Mouse (Mus musculus): ENCODE measurements around the gene Dcbld2. TPM values are rescaled to one million over a fixed set of nuclear protein-coding genes. Genes with fewer than 3 reads are reported as not detected.
A peak's percentile ranks its signal among the peaks of the same experiment; 100 is the strongest.

Dcbld2 gene
- polyA plus RNA-seq, 1 experiment from 2014 or later: 4.3 TPM

DNA sequence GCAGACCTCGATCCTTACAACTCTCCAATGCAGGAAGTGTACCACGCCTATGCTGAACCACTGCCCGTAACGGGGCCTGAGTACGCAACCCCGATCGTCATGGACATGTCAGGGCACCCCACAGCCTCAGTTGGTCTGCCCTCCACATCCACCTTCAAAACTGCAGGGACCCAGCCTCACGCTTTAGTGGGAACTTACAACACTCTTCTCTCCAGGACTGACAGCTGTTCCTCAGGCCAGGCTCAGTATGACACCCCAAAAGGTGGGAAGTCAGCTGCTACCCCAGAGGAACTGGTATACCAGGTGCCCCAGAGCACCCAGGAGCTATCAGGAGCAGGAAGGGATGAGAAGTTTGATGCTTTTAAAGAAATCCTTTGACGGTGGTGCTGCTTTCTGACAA is 57.2 kb downstream of the Dcbld2 start:
- H3K4me1 ChIP-seq: no peaks in the 10 kb centered on the region
- H3K4me3 ChIP-seq (replicated peaks): no peak overlapping the region
- H3K9me3 ChIP-seq (replicated peaks): no peaks in the 10 kb centered on the region
- no peak overlapping the region for H3K4me2 ChIP-seq (replicated peaks)
- no peak overlapping the region for H3K9ac ChIP-seq
- no peaks in the 10 kb centered on the region for H3K27me3 ChIP-seq
- ATAC-seq (ENCODE audit: insufficient number of reproducible peaks, low FRiP score, low TSS enrichment, low read depth): no peak
- H3K27ac ChIP-seq (replicated peaks): no peak overlapping the region
- H3K36me3 ChIP-seq: peaks cover 39% of the 10 kb centered on the region
- 87% methylated on average over 9 of the region's 9 CpGs for WGBS

DNA sequence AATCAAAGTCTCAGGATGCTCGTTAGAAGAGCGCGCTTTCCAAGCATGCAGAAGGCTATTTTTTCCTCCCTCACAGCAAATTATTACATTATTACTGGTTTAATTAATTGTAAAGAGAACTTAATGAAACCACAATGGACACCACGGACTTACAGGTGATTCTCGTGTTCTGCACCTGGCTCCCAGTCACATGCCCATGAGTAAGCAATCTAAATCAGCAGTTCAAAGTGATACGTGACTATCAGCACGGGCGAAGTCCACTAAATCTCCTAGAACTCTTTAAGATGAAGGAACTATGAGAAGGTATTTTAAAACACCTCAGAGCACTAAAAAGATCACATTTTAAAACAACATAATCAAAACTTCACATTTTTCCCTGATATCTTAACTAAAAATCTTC is 61.8 kb downstream of the Dcbld2 start:
- no peak for ATAC-seq (ENCODE audit: insufficient number of reproducible peaks, low FRiP score, low TSS enrichment, low read depth)
- WGBS: 87% methylated on average over 8 of the region's 8 CpGs
- H3K36me3 ChIP-seq: peaks cover 21% of the 10 kb centered on the region

GRCm38 (mm10) chr16:58470841-58471240 is 62.6 kb downstream of the Dcbld2 start:
- no peak for ATAC-seq (ENCODE audit: insufficient number of reproducible peaks, low FRiP score, low TSS enrichment, low read depth)
- H3K9me3 ChIP-seq (replicated peaks): no peaks in the 10 kb centered on the region
- no peak overlapping the region for H3K4me3 ChIP-seq (replicated peaks)
- no peaks in the 10 kb centered on the region for H3K4me1 ChIP-seq
- 79% methylated on average over 4 of the region's 4 CpGs for WGBS
- no peak overlapping the region for H3K4me2 ChIP-seq (replicated peaks)
- no peaks in the 10 kb centered on the region for H3K27me3 ChIP-seq
- H3K36me3 ChIP-seq: peaks cover 16% of the 10 kb centered on the region
- no peak overlapping the region for H3K27ac ChIP-seq (replicated peaks)
- no peak overlapping the region for H3K9ac ChIP-seq

More for the DNA sequence above, 61.8 kb downstream of the Dcbld2 start:
- no peaks in the 10 kb centered on the region for H3K27me3 ChIP-seq
- H3K4me2 ChIP-seq (replicated peaks): no peak overlapping the region
- no peaks in the 10 kb centered on the region for H3K4me1 ChIP-seq
- no peak overlapping the region for H3K27ac ChIP-seq (replicated peaks)
- H3K9me3 ChIP-seq (replicated peaks): no peaks in the 10 kb centered on the region
- H3K9ac ChIP-seq: no peak overlapping the region
- no peak overlapping the region for H3K4me3 ChIP-seq (replicated peaks)

DNA sequence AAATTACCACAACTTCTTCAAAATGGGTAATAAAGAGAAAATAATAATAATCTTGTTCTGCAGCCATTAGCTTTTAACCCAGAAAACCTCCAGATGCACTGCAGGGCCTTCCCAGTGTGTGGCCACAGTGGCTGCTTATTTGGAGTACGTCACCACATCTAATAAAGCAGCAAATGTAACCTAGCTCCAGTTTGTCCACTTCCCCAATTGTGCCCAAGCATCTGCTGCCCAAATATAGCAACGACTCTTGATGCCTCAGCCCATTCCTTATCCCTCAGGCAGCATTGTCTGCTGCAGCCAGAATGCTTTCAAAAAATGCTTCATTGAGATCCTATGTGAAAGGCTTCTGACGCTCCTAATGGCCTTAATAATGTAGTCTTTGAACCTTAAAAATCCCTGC is 66.6 kb downstream of the Dcbld2 start:
- ATAC-seq (ENCODE audit: insufficient number of reproducible peaks, low FRiP score, low TSS enrichment, low read depth): no peak
- Histone ChIP-seq H3K4me2 (replicated peaks) (no peak overlapping the region), H3K4me3 (replicated peaks) (no peak overlapping the region), H3K9me3 (replicated peaks) (no peaks in the 10 kb centered on the region), H3K9ac (no peak overlapping the region), H3K36me3 (peaks cover 5% of the 10 kb centered on the region), H3K27me3 (no peaks in the 10 kb centered on the region), H3K27ac (replicated peaks) (no peak overlapping the region), H3K4me1 (no peaks in the 10 kb centered on the region)
- 71% methylated on average over 3 of the region's 3 CpGs for WGBS

GRCm38 (mm10) chr16:58475544-58476154 is 67.4 kb downstream of the Dcbld2 start:
- Histone ChIP-seq H3K4me1 (no peaks in the 10 kb centered on the region), H3K27ac (replicated peaks) (no peak overlapping the region), H3K4me3 (replicated peaks) (no peak overlapping the region), H3K27me3 (no peaks in the 10 kb centered on the region), H3K4me2 (replicated peaks) (no peak overlapping the region), H3K36me3 (peaks cover 5% of the 10 kb centered on the region), H3K9me3 (replicated peaks) (no peaks in the 10 kb centered on the region), H3K9ac (no peak overlapping the region)
- WGBS: 89% methylated on average over 3 of the region's 3 CpGs
- no peak for ATAC-seq (ENCODE audit: insufficient number of reproducible peaks, low FRiP score, low TSS enrichment, low read depth)

DNA sequence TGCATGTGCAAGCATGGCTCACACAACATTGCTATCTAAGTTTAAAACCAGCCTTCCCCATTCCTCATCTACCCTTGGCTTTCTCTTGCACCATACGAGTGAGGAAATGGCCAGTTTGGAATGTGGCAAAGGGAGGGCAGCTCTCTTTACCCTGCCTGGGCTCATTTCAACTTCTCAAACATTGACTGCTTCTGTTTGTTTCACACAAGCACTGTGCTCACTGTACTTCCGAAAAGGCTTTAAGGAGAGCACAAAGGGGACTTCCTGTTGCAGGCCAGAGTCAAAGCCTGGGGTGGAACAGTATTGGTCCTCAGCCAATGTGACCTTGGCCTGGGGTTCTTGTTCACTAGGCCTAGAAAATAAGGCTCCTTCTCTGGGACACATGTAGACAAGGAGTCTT is 68.1 kb downstream of the Dcbld2 start:
- H3K9ac ChIP-seq: no peak overlapping the region
- H3K4me3 ChIP-seq (replicated peaks): no peak overlapping the region
- 63% methylated on average over 2 of the region's 2 CpGs for WGBS
- ATAC-seq (ENCODE audit: insufficient number of reproducible peaks, low FRiP score, low TSS enrichment, low read depth): no peak
- H3K9me3 ChIP-seq (replicated peaks): no peaks in the 10 kb centered on the region
- H3K4me2 ChIP-seq (replicated peaks): no peak overlapping the region
- no peaks in the 10 kb centered on the region for H3K4me1 ChIP-seq
- H3K27me3 ChIP-seq: no peaks in the 10 kb centered on the region
- H3K27ac ChIP-seq (replicated peaks): 0 out of 2 replicates have a peak overlapping the region, but pooled peaks have one; percentile 14
- H3K36me3 ChIP-seq: peaks cover 5% of the 10 kb centered on the region

DNA sequence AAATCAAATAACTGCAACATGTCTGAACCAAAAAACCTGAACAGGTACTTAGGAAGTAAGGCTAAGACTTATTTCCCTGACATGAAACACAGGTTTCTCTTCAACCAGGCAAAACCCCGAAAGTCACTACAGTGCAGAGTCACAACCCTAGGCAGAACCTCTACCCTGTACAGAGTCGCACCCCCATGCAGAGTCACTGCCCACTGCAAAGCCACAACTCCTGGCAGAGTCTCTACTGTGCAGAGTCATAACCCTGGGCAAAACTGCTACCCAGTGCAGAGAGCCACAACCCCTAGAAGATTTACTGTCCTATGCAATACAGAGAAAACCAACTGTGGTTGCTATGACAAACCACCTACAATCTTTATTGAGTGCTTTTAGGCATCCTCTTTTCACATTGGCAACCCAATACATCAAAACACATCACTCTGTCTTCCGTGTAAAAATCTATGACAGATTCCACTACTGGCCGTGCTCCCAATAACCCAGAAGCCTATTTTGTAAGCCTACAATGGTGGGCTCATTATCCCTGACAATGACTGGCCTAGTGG is 71.7 kb downstream of the Dcbld2 start:
- H3K36me3 ChIP-seq: peaks cover 14% of the 10 kb centered on the region; the same call in 1 of the 2 replicates

DNA sequence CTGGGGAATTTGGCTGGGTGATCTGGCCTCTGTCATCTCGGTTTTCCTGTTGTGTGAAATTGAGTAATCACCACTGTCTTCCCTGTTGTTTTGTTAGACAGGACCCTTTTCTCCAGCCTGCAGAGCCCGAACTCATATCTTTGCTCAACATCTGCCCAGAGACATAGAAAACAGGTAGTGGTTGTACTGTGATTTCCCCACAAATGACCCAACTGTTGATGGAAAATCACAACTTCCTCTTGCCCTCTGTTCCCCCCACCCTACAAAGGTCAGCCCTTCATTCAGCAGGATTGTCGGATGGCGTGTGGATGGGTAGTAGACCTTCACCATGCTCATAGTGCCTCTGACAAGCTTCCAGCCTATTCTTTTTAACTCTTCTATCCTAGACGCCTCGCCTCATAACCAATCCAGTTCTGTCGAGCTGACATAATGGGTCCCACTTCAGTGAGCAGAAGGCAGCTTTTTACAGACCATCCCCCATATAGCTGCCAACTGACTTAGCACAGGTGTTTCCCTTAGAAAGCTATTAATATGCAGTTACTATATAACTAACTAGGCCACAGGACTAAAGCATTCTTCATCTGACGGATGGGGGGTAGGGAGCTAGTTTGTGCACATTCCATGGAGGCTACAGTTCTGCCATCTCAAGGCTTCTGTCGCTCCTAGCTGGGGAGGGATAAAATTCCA is 73.1 kb downstream of the Dcbld2 start:
- Histone ChIP-seq H3K27me3 (no peaks in the 10 kb centered on the region), H3K9ac (no peak overlapping the region), H3K4me2 (replicated peaks) (no peak overlapping the region), H3K4me3 (replicated peaks) (no peak overlapping the region), H3K27ac (replicated peaks) (no peak overlapping the region), H3K4me1 (no peaks in the 10 kb centered on the region), H3K36me3 (peaks cover 14% of the 10 kb centered on the region; the same call in 1 of the 2 replicates), H3K9me3 (replicated peaks) (no peaks in the 10 kb centered on the region)
- WGBS: 73% methylated on average over 9 of the region's 9 CpGs
- ATAC-seq (ENCODE audit: insufficient number of reproducible peaks, low FRiP score, low TSS enrichment, low read depth): no peak

More for the DNA sequence above, 71.7 kb downstream of the Dcbld2 start:
- Histone ChIP-seq H3K9me3 (replicated peaks) (no peaks in the 10 kb centered on the region), H3K27ac (replicated peaks) (no peak overlapping the region), H3K4me1 (no peaks in the 10 kb centered on the region), H3K4me3 (replicated peaks) (no peak overlapping the region), H3K27me3 (no peaks in the 10 kb centered on the region), H3K9ac (no peak overlapping the region), H3K4me2 (replicated peaks) (no peak overlapping the region)
- no peak for ATAC-seq (ENCODE audit: insufficient number of reproducible peaks, low FRiP score, low TSS enrichment, low read depth)
- WGBS: 82% methylated on average over 4 of the region's 4 CpGs

GRCm38 (mm10) chr16:58481906-58482270 is 73.6 kb downstream of the Dcbld2 start:
- no peak overlapping the region for H3K4me2 ChIP-seq (replicated peaks)
- no peak for ATAC-seq (ENCODE audit: insufficient number of reproducible peaks, low FRiP score, low TSS enrichment, low read depth)
- peaks cover 14% of the 10 kb centered on the region; the same call in 1 of the 2 replicates for H3K36me3 ChIP-seq
- no peak overlapping the region for H3K9ac ChIP-seq
- H3K4me3 ChIP-seq (replicated peaks): no peak overlapping the region
- no peaks in the 10 kb centered on the region for H3K27me3 ChIP-seq
- no peaks in the 10 kb centered on the region for H3K4me1 ChIP-seq
- no peaks in the 10 kb centered on the region for H3K9me3 ChIP-seq (replicated peaks)
- WGBS: 78% methylated on average over 5 of the region's 5 CpGs
- H3K27ac ChIP-seq (replicated peaks): no peak overlapping the region

DNA sequence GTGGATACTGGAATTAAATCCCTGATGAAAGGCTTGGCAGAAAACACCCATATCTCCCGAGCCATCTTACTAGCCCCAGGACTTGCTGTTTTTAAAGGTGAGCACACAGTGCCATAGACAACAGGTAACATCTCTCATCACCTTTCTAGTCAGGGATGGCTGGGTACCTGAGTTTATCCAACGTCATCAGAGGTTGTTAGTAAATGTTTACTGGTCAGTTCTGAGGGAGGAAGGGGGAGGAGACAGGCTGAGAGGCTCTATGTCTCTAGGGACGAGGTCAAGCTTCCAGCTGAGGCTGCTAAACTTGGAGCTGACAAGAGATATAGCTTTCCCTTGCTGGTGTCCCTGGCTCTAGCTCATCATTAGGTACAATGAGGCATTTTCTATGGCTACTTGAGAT is 74.1 kb downstream of the Dcbld2 start:
- peaks cover 14% of the 10 kb centered on the region; the same call in 1 of the 2 replicates for H3K36me3 ChIP-seq
- H3K27me3 ChIP-seq: no peaks in the 10 kb centered on the region
- H3K4me3 ChIP-seq (replicated peaks): no peak overlapping the region
- no peak for ATAC-seq (ENCODE audit: insufficient number of reproducible peaks, low FRiP score, low TSS enrichment, low read depth)
- H3K9me3 ChIP-seq (replicated peaks): no peaks in the 10 kb centered on the region
- H3K9ac ChIP-seq: no peak overlapping the region
- H3K27ac ChIP-seq (replicated peaks): no peak overlapping the region
- no peaks in the 10 kb centered on the region for H3K4me1 ChIP-seq
- H3K4me2 ChIP-seq (replicated peaks): no peak overlapping the region
- 52% methylated on average over 3 of the region's 3 CpGs for WGBS

DNA sequence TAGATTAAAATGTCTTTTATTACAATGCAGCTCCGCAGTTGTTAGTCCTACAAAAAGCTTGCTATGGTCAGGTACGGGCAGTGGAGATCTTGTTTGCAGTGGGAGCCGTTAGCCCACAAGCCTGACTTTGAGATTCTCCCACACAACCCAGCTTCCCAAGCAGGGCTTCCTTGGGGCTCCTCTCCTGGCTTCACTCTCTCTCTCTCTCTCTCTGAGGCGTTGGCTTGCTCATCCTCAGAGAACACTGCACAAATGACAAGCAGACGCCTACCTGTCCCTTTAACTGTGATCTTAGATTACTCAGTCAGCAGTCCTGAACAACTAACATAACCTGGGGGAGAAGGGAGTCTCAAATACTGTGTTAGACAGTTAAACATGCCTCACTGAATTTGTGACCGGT is 79.6 kb downstream of the Dcbld2 start:
- Histone ChIP-seq H3K4me3 (replicated peaks) (no peak overlapping the region), H3K36me3 (peaks cover 9% of the 10 kb centered on the region; the same call in 1 of the 2 replicates), H3K27ac (replicated peaks) (no peak overlapping the region), H3K9me3 (replicated peaks) (no peaks in the 10 kb centered on the region), H3K27me3 (no peaks in the 10 kb centered on the region), H3K4me2 (replicated peaks) (no peak overlapping the region), H3K9ac (no peak overlapping the region), H3K4me1 (no peaks in the 10 kb centered on the region)
- ATAC-seq (ENCODE audit: insufficient number of reproducible peaks, low FRiP score, low TSS enrichment, low read depth): no peak
- 79% methylated on average over 6 of the region's 6 CpGs for WGBS

All from embryonic facial prominence, embryonic 15.5 days (tissue).